Mouse (Mus musculus) myocyte (in vitro differentiated cells): ENCODE measurements around the gene Smyd3. TPM values are rescaled to one million over a fixed set of nuclear protein-coding genes. Genes with fewer than 3 reads are reported as not detected.

ENCODE experiments used
- H3K27me3 ChIP-seq: one replicate; pipeline ENCODE4 v1.6.1; 2011; ENCODE audit not compliant: control insufficient read depth, insufficient read depth, insufficient read length
- H3K36me3 ChIP-seq: one replicate; pipeline ENCODE4 v1.6.1; 2011; ENCODE audit not compliant: control insufficient read depth, insufficient read depth
- H3K4me2 ChIP-seq: one replicate; pipeline ENCODE4 v1.6.1; 2011; ENCODE audit warnings: low read depth, control low read depth
- H3K4me3 ChIP-seq: one replicate; pipeline ENCODE4 v1.5.1; 2011; ENCODE audit warnings: mild to moderate bottlenecking, control low read depth, moderate library complexity
- H3K79me2 ChIP-seq: one replicate; pipeline ENCODE4 v1.6.1; 2011; ENCODE audit not compliant: control insufficient read depth, insufficient read depth
- H3ac ChIP-seq: one replicate; pipeline ENCODE4 v1.6.1; 2011; ENCODE audit not compliant: control insufficient read depth, insufficient read length
- CEBPB ChIP-seq: IDR thresholded peaks from 2 replicates; pipeline ENCODE4 v1.6.1; 2011; ENCODE audit warnings: mild to moderate bottlenecking, moderate library complexity; ENCODE audit not compliant: poor library complexity, insufficient read depth, severe bottlenecking
- E2F4 ChIP-seq: IDR thresholded peaks from one replicate; pipeline ENCODE4 v1.6.1; 2011; ENCODE audit warnings: mild to moderate bottlenecking, control low read depth, moderate library complexity; ENCODE audit not compliant: insufficient read depth
- MAX ChIP-seq: IDR thresholded peaks from one replicate; pipeline ENCODE4 v1.6.1; 2011; ENCODE audit warnings: low read depth, mild to moderate bottlenecking, control low read depth
- MYOD1 ChIP-seq, 3 experiments: IDR thresholded peaks; one replicate each; pipeline ENCODE4 v1.6.1; 2011; ENCODE audit warnings: control low read depth in 2 of 3, low read depth in 2 of 3, mild to moderate bottlenecking in 2 of 3, moderate library complexity in 1 of 3; ENCODE audit not compliant: insufficient read length in 2 of 3, control insufficient read depth in 1 of 3
- MYOG ChIP-seq, 3 experiments: IDR thresholded peaks; one replicate each; pipeline ENCODE4 v1.6.1; 2011; ENCODE audit warnings: control low read depth in 2 of 3, low read depth in 2 of 3, mild to moderate bottlenecking in 2 of 3; ENCODE audit not compliant: insufficient read length in 2 of 3, control insufficient read depth in 1 of 3, insufficient read depth in 1 of 3
- POLR2A ChIP-seq: IDR thresholded peaks from one replicate; pipeline ENCODE4 v1.6.1; 2011; ENCODE audit warnings: low read depth, mild to moderate bottlenecking, control low read depth, moderate library complexity; ENCODE audit not compliant: insufficient read length
- POLR2AphosphoS2 ChIP-seq: IDR thresholded peaks from one replicate; pipeline ENCODE4 v1.6.1; 2011; ENCODE audit warnings: low read depth, control low read depth; ENCODE audit not compliant: insufficient read length
- REST ChIP-seq: IDR thresholded peaks from one replicate; pipeline ENCODE4 v1.6.1; 2011; ENCODE audit warnings: mild to moderate bottlenecking, control low read depth, moderate library complexity; ENCODE audit not compliant: insufficient read depth, insufficient read length
- SRF ChIP-seq: IDR thresholded peaks from one replicate; pipeline ENCODE4 v1.6.1; 2011; ENCODE audit warnings: low read depth; ENCODE audit not compliant: control insufficient read depth, insufficient read length
- TCF12 ChIP-seq: IDR thresholded peaks from one replicate; pipeline ENCODE4 v1.6.1; 2011; ENCODE audit warnings: mild to moderate bottlenecking, control low read depth; ENCODE audit not compliant: poor library complexity, insufficient read depth, severe bottlenecking
- TCF3 ChIP-seq: IDR thresholded peaks from one replicate; pipeline ENCODE4 v1.6.1; 2011; ENCODE audit warnings: low read depth, control low read depth; ENCODE audit not compliant: insufficient read length
- USF1 ChIP-seq: IDR thresholded peaks from one replicate; pipeline ENCODE4 v1.6.1; 2011; ENCODE audit warnings: low read depth, mild to moderate bottlenecking, control low read depth, moderate library complexity
- polyA plus RNA-seq: library from polyadenylated mRNA; unstranded; fragments of >200 nt; fragmentation: generic; extraction: Trizol; gene quantifications from one replicate; pipeline ENCODE4 v1.2.1, GENCODE M21; 2012; ENCODE audit warnings: missing spikeins

Gene Smyd3
- polyA plus RNA-seq, 1 experiment: 22.7 TPM

DNA sequence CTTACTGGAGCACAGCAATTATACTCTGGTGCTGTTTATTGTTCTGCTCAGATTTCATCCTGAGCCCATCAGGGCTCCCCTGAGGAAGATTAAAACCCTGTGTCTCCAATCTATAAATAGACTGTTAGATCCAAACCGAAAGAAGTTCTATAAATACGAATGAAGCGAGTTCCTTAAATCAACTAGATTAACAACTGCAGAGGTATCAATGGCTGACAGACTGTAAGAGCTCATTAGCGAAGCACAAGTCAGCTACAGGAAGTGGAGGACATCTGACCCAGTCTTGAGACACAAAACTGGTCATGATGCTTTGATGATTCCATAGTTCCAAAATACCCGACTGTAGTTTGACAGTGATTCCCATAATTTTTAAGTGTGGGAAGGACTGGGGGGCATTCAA is 29.9 kb downstream of the Smyd3 start:
- TF ChIP-seq TCF12 (no peak), CEBPB (no peak), POLR2A (no peak), REST (no peak), TCF3 (no peak), MYOG (IDR thresholded peaks at IDR 0.05; ENCODE audit: control insufficient read depth in 1 of 3, insufficient read depth in 1 of 3, insufficient read length in 2 of 3, low read depth in 2 of 3) (no peak)
- Histone ChIP-seq H3K4me2 (peak overlapping the region; percentile 64), H3ac (no peak overlapping the region), H3K36me3 (no peaks in the 10 kb centered on the region), H3K27me3 (no peaks in the 10 kb centered on the region), H3K4me3 (no peak overlapping the region), H3K79me2 (no peaks in the 10 kb centered on the region)

GRCm38 (mm10) chr1:179487238-179487637 is 30.6 kb downstream of the Smyd3 start:
- no peak overlapping the region for H3K4me2 ChIP-seq
- no peak overlapping the region for H3K4me3 ChIP-seq
- no peaks in the 10 kb centered on the region for H3K36me3 ChIP-seq
- H3K27me3 ChIP-seq: no peaks in the 10 kb centered on the region
- no peaks in the 10 kb centered on the region for H3K79me2 ChIP-seq
- TF ChIP-seq SRF (no peak), USF1 (no peak), E2F4 (no peak), TCF3 (no peak), REST (no peak), MAX (no peak), TCF12 (no peak), POLR2AphosphoS2 (no peak), MYOD1 (IDR thresholded peaks at IDR 0.05; ENCODE audit: control insufficient read depth in 1 of 3, insufficient read length in 2 of 3, low read depth in 2 of 3) (no peak), MYOG (IDR thresholded peaks at IDR 0.05; ENCODE audit: control insufficient read depth in 1 of 3, insufficient read depth in 1 of 3, insufficient read length in 2 of 3, low read depth in 2 of 3) (no peak), POLR2A (no peak), CEBPB (no peak)
- no peak overlapping the region for H3ac ChIP-seq

DNA sequence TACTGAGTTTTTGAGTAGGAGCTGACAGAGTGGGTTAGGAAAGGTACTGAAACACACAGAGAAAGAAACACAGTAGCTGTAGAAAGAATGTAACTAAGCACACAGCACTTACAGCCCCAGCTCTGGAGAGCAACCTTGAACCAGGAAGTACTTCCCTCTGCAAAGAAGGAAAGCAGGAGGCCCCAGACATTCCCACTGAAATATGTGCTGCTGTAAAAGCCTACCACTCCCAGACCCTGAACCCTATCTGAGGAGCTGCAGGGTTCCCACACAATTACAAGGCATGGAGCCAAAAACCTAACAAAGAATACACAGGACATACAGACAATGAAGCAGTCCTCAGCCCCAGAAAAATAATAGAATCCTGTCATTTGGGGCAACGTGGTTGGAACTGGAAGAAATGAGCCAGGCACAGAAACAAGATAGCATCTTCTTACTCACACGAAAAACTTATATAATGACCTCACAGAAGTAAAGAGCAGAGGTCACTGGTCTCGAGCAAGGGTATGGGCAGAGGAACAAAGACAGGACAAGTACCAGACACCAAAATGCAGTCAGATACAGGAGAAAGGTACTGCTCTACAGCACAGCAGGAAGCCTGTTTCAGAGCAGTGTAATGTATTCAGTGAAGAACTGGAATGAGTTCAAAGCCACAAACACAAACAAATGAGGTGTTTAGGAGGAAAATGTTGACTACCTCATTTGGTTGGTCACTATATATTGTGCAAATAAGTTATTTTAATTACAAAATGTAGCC is 31.9 kb downstream of the Smyd3 start:
- TF ChIP-seq MYOG (IDR thresholded peaks at IDR 0.05; ENCODE audit: control insufficient read depth in 1 of 3, insufficient read depth in 1 of 3, insufficient read length in 2 of 3, low read depth in 2 of 3) (no peak), E2F4 (no peak), POLR2AphosphoS2 (no peak), SRF (no peak), TCF3 (no peak), CEBPB (no peak), POLR2A (no peak), MYOD1 (IDR thresholded peaks at IDR 0.05; ENCODE audit: control insufficient read depth in 1 of 3, insufficient read length in 2 of 3, low read depth in 2 of 3) (no peak), MAX (no peak), USF1 (no peak), TCF12 (no peak)
- Histone ChIP-seq H3K36me3 (no peaks in the 10 kb centered on the region), H3ac (no peak overlapping the region), H3K27me3 (no peaks in the 10 kb centered on the region), H3K4me3 (no peak overlapping the region), H3K4me2 (no peak overlapping the region), H3K79me2 (no peaks in the 10 kb centered on the region)

DNA sequence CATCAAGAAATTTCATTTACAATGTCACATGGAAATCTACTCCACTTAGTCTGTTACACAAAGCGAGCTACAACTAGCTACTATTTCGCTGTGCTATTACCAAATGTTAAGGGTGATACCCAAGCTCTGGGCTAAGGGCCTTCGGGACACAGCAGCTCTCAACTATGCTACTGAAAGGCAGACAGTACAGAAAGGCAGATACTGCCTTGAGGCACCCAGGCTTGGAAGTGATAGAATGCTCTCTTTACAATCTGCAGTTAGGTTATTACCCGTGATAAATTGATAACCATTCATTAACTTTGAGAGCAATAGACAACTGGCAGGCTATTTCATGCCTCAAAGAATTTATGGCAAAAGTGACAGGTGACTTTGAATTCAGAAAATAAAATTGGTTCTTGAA is 37.0 kb downstream of the Smyd3 start:
- no peak overlapping the region for H3K4me3 ChIP-seq
- H3K4me2 ChIP-seq: no peak overlapping the region
- no peaks in the 10 kb centered on the region for H3K27me3 ChIP-seq
- no peak for TF ChIP-seq MYOG (IDR thresholded peaks at IDR 0.05; ENCODE audit: control insufficient read depth in 1 of 3, insufficient read depth in 1 of 3, insufficient read length in 2 of 3, low read depth in 2 of 3)
- no peak for TF ChIP-seq TCF12
- TF ChIP-seq TCF3: no peak
- TF ChIP-seq POLR2AphosphoS2: no peak
- no peak for TF ChIP-seq USF1
- no peaks in the 10 kb centered on the region for H3K36me3 ChIP-seq
- H3K79me2 ChIP-seq: no peaks in the 10 kb centered on the region
- no peak overlapping the region for H3ac ChIP-seq
